Mouse (Mus musculus) fat pad, adult 2 months (tissue): ENCODE results near the gene Vmn2r61.

Experiments used
- DNase-seq: peaks from one replicate; pipeline ENCODE4 v3.0.0-alpha.2; 2011; ENCODE audit warnings: low read depth, low spot score; ENCODE audit errors: extremely low read depth

Vmn2r61 gene

DNA sequence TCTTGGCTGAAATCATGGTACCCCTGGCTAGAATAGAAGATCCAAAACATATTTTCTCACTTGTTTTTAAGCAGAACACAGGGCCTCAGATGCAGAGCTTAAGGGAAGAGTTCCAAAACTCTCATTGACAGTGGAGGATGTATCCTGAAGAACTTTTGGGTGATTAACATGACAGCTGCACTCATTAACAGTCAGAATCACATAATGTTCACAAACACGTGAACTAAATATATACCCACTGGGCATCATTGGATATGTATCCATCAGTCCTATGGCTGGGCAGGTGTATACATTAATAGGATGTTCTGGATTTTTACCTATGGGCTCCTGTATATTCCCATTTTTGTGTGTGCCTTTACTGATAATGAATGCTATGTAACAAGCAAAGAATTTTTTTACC is at the start of gene Vmn2r61:
Vmn2r61 (plus strand) TSS at position 301 of the 400 bp plus-strand sequence.
- no peak for DNase-seq
